Mouse (Mus musculus) heart, adult 9 months (tissue): Measurements from ENCODE around the gene Mgarp.
A peak's percentile ranks its signal among the peaks of the same experiment; 100 is the strongest.
"Not testable (repeated sequence)": the region's sequence is repeated elsewhere in the genome, so short reads cannot be mapped to it uniquely, and the experiment has no call there.

Experiments used
- DNase-seq, 2 experiments: peaks; one replicate each; pipeline ENCODE4 v3.0.0; 2022; ENCODE audit warnings: low spot score in 2 of 2

Mgarp gene

GRCm38 (mm10) chr3:51396219-51397068 is at the start of gene Mgarp:
TSS of gene Mgarp (minus strand) at chr3:51396738.
- peak; percentile 55 to 65 for DNase-seq

DNA sequence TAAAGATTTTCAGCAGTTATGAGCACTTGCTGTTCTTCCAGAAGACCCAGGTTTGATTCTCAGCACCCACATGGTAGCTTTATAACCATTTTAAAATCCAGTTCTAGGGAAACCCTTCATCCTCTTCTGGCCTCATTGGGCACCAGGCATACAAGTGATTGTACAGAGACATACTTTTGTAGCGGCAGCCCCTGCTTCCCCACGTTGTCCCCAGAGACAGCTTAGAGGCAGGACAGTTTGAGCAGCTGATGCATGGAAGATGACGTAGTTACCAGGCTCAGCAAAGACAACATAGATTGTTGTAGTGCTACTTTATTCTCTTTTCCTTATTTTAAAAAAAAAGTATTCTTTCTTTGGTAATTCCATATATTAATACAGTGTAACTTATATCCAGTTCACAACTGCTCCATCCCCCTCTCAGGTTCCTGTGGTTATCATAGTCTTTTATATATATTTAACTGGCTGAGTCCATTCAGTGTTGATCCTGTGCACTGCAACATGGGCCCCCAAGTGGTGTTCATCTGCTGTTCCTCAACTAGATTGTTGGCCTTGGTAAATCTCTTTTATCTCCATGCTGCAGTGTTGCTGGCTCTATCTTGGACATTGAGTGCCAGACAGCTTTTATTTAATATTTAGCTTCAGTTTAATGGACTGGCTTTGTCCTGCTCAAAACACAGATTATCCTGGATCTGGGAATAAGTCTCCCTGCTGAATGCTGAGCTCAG is 38.5 kb upstream of the Mgarp start:
- no peak for DNase-seq

GRCm38 (mm10) chr3:51434364-51434763 is 37.8 kb upstream of the Mgarp start:
- DNase-seq: not testable (repeated sequence)

GRCm38 (mm10) chr3:51425394-51425793 is 28.9 kb upstream of the Mgarp start:
- no peak for DNase-seq

DNA sequence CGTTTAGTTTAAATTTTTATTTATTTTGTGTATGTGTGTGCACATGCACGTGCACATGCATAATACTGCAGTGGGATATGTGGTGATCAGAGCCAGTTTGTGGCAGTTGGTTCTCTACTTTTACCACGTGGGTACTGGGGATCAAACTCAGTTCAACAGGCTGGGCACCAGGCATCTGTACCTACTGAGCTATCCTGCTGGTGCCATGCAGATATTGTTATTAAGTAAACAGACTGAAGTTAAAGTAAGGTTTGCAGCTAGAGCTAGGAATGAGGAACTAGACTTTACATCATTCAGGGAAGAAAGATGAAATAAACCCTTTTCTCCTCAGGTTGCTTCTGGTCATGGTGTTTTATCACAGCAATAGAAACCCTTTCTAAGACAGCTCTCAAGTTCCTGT is 25.4 kb upstream of the Mgarp start:
- no peak for DNase-seq

- DNase-seq: no peak
Measured at GRCm38 (mm10) chr3:51417966-51418365, 21.4 kb upstream of the Mgarp start.

DNA sequence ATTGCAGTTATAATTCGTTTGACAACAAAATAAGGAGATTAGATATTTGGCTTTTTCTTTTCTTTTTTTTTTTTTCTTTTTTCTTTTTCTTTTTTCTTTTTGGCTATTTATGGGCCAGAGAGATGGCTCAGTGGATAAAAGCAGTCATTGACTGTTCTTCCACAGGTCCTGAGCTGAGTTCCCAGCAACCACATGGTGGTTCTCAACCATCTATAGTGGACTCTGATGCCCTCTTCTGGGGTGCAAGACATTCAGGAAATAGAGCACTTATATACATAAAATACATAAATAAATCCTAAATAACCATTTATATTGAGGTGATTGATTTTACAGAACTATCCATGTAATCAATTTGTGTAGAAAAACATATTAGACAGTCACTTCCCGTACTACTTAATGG is 20.9 kb upstream of the Mgarp start:
- DNase-seq: no peak

DNA sequence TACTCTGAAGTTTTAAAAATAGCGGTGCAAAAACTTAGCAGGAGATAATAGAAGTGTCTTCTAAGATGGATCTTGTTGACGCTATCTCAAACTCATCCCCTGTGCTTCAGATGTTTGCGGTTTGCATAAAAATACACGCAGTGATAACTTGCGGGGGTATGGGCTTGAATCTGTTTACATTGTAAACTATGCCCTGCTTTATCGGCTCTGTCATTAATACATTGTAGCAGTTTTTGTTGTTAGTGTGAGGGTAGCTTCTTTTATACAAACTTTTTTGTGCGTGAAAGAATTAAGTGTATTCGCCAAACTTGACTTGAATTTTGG is 20.6 kb upstream of the Mgarp start:
- DNase-seq: no peak

DNA sequence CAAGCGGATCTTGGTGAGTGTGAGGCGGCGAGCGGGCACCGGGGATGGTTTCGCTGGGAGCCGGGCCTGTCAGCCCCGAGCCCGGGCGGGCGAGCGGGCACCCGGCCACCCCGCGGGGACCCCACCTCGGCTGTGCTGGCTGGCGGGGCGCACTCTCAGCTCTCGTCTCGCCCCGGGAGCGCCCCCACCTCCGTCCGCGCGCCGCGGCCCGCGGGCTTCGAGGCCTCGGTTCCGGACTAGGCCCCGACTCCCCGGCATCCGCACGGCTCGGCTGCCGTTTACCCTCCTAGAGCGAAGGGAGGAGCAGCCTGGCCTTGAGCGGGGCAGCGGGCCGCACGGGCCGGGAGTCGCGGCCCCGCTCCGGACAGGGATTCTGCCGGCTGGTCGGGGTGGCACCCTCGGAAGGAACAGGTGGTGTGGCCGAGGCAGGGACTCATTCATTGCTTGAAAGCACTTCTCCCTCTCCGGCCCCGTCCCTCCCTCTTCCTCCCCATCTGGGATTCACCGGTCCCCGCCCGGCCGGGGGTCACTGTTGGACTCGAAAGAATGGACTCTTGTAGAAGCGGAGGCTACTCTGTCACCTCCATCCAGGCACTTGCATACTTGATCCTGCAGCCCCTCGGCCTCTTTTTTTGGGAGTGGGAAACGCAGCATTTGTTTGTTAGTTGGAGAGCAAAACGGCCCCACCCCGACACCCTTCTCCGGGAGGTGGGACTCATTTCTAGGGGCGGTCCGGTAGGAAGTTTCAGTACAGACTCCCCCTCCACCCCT is 20.0 kb upstream of the Mgarp start:
- peak; percentile 33 to 39 for DNase-seq

GRCm38 (mm10) chr3:51416073-51416363 is 19.5 kb upstream of the Mgarp start:
- no peak for DNase-seq

DNA sequence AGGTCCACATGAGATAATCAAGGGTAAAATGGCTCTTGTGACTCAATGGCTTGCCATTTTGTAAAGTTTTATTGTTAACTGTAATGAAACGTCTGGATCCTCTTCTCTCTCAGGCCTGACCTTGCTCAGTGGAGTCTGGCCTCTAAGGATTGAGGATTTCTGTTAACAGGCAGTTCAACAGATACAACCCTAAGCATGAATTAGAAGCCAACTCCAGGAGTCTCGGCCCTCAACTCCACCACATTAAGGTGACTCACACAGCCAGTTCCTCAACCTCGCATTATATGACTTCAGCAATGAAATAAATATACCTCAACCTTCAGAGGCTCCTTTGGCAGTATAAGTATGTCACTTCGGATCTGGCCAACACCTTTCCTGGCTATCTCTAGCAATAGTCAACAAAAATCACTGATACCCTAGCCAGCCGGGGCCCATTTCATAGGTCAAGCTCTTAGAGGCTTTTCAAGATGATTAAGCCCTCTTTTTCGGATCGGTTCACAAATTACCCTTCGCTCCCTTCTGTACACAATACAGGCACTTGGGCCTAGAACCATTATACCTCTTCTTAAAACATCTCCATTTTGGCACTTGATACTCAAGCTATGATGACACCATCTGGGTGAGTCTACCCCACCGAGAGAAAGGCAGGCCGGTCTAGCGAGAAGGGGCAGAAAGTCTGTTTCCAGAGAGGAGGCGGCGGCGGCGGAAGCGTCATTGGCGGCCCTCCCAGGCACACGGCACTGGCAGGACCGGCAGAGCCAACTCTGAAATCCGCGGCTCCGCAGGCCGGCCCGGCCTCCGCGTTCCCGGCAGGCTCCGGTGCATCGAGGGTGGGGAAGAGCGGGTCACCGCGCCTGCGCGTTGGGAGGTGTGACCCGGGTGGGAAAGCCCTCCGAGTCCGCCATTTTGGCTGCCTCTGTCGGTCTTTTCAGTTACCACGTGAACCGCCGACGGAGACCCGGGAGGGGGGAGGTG is 18.8 kb upstream of the Mgarp start, which contains the start of gene Naa15:
Gene Naa15, plus strand, starts transcription at position 51 of the 975 bp plus-strand sequence.
- DNase-seq: peak; percentile 94 to 95

DNA sequence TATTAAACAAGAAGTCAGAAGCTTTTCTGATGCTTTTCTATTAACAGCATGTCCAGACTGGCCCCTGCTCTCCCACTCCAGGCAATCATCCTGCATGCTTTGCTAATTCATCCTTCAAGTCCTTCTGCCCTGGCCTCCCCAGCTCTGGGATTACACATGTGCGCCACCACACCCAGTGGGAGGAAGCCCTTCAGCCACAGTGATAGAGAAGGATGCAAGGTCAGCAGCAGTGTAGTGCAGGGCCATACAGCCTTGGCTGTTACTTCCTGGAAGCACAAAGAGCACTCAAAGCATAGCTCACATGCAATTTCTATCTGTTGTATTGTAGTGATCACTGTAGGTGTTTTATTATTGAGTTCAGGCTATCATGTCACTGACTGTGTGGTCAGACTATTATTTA is 16.7 kb upstream of the Mgarp start:
- DNase-seq: peak in 1 of 2 experiments; percentile 18

DNA sequence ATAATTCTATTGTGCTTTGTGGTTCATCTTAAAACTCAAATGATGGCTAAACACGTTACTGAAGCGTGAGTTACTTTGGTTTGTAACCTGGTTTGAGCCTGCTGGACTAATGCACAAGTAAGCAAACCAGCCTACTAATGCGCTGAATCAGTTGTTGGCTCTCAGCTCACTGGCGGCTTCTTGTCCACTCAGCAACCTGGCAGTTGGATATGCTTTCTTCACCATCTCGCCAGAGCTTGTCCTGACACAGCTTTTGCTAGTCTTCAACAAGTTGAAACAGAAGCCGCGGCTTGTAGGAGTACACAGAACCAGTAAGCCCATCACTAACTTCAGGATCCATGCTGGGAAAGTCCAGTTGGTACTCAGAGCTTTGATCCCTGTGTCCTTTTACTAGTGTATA is 15.9 kb upstream of the Mgarp start:
- no peak for DNase-seq

DNA sequence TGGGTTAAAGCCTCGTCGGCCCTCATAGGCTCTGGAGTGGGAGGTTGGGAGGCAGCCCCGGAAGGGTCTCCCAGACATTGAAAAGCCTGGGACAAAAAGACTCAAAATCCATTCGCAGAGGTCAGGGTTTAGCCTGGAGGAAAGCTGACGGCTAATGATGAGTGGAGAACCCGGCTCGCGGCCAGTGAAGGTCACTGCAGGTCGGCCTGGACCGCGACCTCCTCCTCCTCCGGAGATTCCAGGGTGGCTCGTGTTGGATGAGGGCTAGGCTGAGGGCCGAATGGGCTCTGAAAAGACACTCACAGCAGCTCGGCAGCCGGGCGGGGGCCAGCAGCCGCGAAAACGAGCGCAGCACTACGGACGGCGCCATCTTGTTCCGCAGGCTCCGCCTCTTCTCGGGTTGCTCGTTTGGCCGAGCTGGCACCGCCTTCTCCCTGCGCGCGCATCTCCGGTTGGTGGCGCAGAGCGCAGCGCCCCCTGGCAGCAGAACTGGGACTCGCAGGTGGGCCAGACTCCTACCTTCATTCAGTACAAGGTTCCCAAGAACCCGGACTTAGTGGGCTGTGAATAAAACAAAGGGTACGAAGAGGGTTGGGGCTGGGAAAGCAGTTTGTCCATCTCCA is 12.1 kb upstream of the Mgarp start, which contains the start of gene Ndufc1:
Gene Ndufc1, minus strand, starts transcription at position 428 of the 623 bp plus-strand sequence.
- peak; percentile 91 to 94 for DNase-seq

- no peak for DNase-seq
Measured at GRCm38 (mm10) chr3:51407870-51408560, 11.5 kb upstream of the Mgarp start.

DNA sequence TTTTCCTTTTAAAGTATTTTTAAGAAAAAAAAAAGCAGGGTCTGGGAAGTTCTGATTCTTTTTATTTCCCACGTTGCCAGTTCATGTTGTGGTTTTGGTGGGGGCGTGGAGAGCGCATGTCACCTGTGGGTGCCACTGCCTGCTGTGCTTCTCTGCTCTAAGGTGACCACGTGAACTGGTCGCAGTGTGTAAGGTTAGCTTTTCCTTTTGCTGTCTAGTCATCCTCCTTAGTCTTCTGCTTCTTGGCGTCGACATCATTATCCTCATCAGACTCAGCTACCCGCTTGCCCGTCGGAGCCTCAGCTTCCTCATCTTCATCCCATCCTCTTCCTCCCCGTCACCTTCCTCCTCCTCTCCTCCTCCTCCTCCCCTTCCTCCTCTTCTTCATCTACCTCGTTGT is 6.1 kb upstream of the Mgarp start:
- DNase-seq: no peak

DNA sequence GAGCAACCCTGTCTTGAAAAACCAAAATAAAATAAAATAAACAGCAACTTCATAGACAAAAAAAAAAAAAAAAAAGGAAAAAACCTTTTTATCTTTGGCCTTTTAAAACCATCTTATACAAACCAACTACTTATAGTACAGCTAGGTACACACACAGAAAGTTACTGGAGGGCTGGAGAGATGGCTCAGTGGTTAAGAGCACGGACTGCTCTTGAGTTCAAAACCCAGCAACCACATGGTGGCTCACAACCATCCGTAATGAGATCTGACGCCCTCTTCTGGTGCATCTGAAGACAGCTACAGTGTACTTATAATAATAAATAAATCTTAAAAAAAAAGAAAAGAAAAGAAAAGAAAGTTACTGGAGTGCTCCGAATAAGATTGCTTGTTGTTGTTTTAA is 5.5 kb upstream of the Mgarp start:
- DNase-seq: not testable (repeated sequence)

DNA sequence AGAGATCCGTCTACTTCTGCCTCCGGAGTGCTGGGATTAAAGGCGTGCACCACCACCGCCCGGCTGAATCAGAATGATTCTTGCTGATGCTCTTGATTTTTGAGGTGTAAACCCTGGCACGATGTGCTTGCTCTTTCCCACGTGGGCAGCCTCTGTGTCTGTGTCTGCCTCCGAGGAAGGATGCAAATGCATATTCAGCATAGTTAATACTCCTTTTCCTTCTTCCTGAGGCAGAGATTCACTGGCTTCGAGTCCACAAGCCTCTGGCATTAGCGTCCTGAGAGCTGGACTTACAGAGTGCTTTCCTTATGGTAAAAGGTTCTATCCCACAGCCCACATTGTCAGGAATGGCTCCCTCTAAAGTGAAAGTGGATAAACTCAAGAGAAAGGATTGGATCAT is 4.1 kb upstream of the Mgarp start:
- no peak for DNase-seq

DNA sequence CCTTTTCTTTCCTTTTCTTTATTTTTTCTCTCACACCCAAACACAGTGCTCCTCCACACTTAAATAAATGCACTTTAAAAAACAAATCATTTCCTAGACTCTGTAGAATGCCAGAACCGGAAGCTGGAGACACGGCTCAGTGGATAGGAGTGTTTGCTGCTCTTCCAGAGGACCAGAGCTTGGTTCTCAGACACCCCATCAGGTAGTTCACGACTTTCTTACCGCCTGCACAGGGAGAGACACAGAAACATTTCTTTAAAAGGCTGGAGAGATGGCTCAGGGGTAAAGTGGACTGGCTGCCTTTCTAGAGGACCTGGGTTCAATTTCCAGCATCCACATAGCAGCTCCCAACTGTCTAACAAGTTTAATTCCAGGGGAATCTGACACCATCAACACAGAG is 3.0 kb upstream of the Mgarp start:
- no peak for DNase-seq

GRCm38 (mm10) chr3:51398667-51399066 is 2.1 kb upstream of the Mgarp start:
- no peak for DNase-seq
